Mouse (Mus musculus) yolk sac, embryonic 10.5 days (tissue): ENCODE measurements around the gene Cspg4.

Experiments
- DNase-seq: peaks from one replicate; pipeline ENCODE4 v3.0.0-alpha.2; 2017; ENCODE audit warnings: low spot score

Cspg4 gene

GRCm38 (mm10) chr9:56864832-56865231 lies at the start of gene Cspg4:
Cspg4 (plus strand) TSS chr9:56865033.
- peak; percentile 81 for DNase-seq

GRCm38 (mm10) chr9:56824900-56825299 lies 39.9 kb upstream of the Cspg4 start:
- DNase-seq = no peak

GRCm38 (mm10) chr9:56825476-56826213 lies 39.2 kb upstream of the Cspg4 start:
- DNase-seq = no peak

GRCm38 (mm10) chr9:56828146-56828545 lies 36.7 kb upstream of the Cspg4 start:
- DNase-seq = no peak

- DNase-seq = no peak
Measured at GRCm38 (mm10) chr9:56828841-56829240, 36.0 kb upstream of the Cspg4 start.

GRCm38 (mm10) chr9:56830162-56830561 lies 34.7 kb upstream of the Cspg4 start:
- DNase-seq = no peak

GRCm38 (mm10) chr9:56831904-56832303 lies 32.9 kb upstream of the Cspg4 start:
- no peak for DNase-seq

- no peak for DNase-seq
Measured at GRCm38 (mm10) chr9:56832900-56833299, 31.9 kb upstream of the Cspg4 start.

GRCm38 (mm10) chr9:56835152-56835551 lies 29.7 kb upstream of the Cspg4 start:
- no peak for DNase-seq

GRCm38 (mm10) chr9:56840721-56841120 lies 24.1 kb upstream of the Cspg4 start:
- no peak for DNase-seq

GRCm38 (mm10) chr9:56841864-56842263 lies 23.0 kb upstream of the Cspg4 start:
- no peak for DNase-seq

GRCm38 (mm10) chr9:56842303-56842719 lies 22.5 kb upstream of the Cspg4 start:
- DNase-seq = peak; percentile 34

- peak; percentile 38 for DNase-seq
Measured at GRCm38 (mm10) chr9:56843679-56844188, 21.1 kb upstream of the Cspg4 start.

- DNase-seq = no peak
Measured at GRCm38 (mm10) chr9:56844644-56845043, 20.2 kb upstream of the Cspg4 start.

GRCm38 (mm10) chr9:56847523-56847922 lies 17.3 kb upstream of the Cspg4 start:
- DNase-seq = peak; percentile 22

- DNase-seq = no peak
Measured at GRCm38 (mm10) chr9:56850128-56850904, 14.5 kb upstream of the Cspg4 start.

GRCm38 (mm10) chr9:56850905-56851252 lies 14.0 kb upstream of the Cspg4 start:
- no peak for DNase-seq

GRCm38 (mm10) chr9:56851778-56852177 lies 13.1 kb upstream of the Cspg4 start:
- DNase-seq = peak; percentile 42

GRCm38 (mm10) chr9:56857463-56857862 lies 7.4 kb upstream of the Cspg4 start:
- no peak for DNase-seq

GRCm38 (mm10) chr9:56860035-56860434 lies 4.8 kb upstream of the Cspg4 start:
- DNase-seq = no peak

- DNase-seq = no peak
Measured at GRCm38 (mm10) chr9:56860486-56861269, 4.2 kb upstream of the Cspg4 start.

GRCm38 (mm10) chr9:56862863-56863262 lies 2.0 kb upstream of the Cspg4 start:
- peak; percentile 21 for DNase-seq
